Mouse (Mus musculus): ENCODE data around the gene Catspere2.

Gene Catspere2

DNA sequence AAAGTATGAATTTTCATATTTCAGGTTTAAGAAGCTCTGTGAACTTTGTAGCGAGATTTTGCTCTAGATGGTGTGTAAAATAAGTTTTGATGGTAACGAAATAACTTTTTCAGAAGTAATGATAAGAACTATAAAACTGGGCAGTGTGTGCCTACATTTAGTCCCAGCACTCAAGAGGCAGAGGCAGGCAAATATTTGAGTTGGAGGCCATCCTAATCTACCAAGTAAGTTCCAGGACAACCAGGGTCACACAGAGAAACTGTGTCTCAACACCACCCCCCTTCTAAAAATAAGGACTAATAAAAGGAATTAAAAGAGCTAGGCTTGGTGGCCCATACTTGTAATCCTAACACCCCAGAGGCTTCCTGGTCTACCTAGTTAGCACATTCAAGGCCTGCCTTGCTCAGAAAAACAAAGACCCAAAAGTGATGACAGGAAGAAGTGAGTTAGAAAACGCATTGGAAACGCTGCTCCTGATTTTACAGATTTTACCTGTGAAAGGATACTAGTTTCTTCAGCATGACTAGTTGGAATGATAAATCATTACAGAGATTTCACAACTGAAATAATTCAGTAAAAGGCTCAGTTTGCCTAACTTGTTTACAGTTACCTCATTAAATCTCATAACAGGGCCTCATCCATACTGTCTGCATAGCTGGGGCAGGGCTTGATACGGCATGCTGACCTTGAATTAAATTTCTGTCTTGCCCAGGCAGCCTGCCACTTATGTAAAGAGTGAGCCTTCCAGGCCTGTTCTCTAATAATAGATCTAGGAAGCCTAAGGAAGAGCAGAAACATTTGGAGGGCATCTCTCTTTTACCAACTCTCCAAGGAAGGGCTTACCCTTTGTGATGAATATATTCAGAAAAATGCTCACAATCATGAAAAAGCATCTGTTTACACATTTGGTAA lies 236.2 kb downstream of the Catspere2 start:
- DNase-seq, result peak; percentile 17

All from lung, postnatal 14 days (tissue).